Mouse (Mus musculus) heart, embryonic 14.5 days (tissue): ENCODE data around the gene Cyb5rl. TPM values are rescaled to one million over a fixed set of nuclear protein-coding genes. Genes with fewer than 3 reads are reported as not detected.

ENCODE experiments used
- ATAC-seq: fragments of 200-750 bp; cut with Nextera tagmentation; 2 replicates; pipeline ENCODE4 v1.8.0; 2017; ENCODE audit warnings: low read depth, moderate TSS enrichment; ENCODE audit not compliant: insufficient number of reproducible peaks, insufficient read depth, low FRiP score
- H3K27ac ChIP-seq, 2 experiments: fragments of 200-500 bp in 1 of 2; fragments of 300-500 bp in 1 of 2; sonication (generic) in 1 of 2; replicated peaks in 1 of 2; 2 replicates each; pipeline ENCODE4 v1.5.1; 2012 to 2014; ENCODE audit warnings: low read depth in 2 of 2, low read length in 2 of 2, control low read depth in 1 of 2, mild to moderate bottlenecking in 1 of 2, mixed read lengths in 1 of 2; ENCODE audit not compliant: control insufficient read depth in 1 of 2, insufficient read depth in 1 of 2
- H3K27me3 ChIP-seq: fragments of 300-500 bp; sonication (generic); 2 replicates; pipeline ENCODE4 v1.6.1; 2014; ENCODE audit warnings: mild to moderate bottlenecking, low read length, control low read depth; ENCODE audit not compliant: control insufficient read depth, insufficient read depth
- H3K36me3 ChIP-seq: fragments of 300-500 bp; sonication (generic); 2 replicates; pipeline ENCODE4 v1.6.1; 2014; ENCODE audit warnings: mild to moderate bottlenecking, control low read depth, low read length, mixed read lengths; ENCODE audit not compliant: control insufficient read depth, insufficient read depth
- H3K4me1 ChIP-seq, 2 experiments: fragments of 200-500 bp in 1 of 2; fragments of 300-500 bp in 1 of 2; sonication (generic) in 1 of 2; 2 replicates each; pipeline ENCODE4 v1.6.1; 2012 to 2014; ENCODE audit warnings: low read length in 2 of 2, control low read depth in 1 of 2, mixed read lengths in 1 of 2; ENCODE audit not compliant: control insufficient read depth in 2 of 2, insufficient read depth in 2 of 2
- H3K4me2 ChIP-seq: fragments of 300-500 bp; sonication (generic); 2 replicates; pipeline ENCODE4 v1.6.1; 2014; ENCODE audit warnings: mild to moderate bottlenecking, low read length
- H3K4me3 ChIP-seq, 2 experiments: fragments of 200-500 bp in 1 of 2; fragments of 300-500 bp in 1 of 2; sonication (generic) in 1 of 2; 2 replicates each; pipeline ENCODE4 v1.5.1; 2012 to 2014; ENCODE audit warnings: low read length in 2 of 2, mild to moderate bottlenecking in 2 of 2, control low read depth in 1 of 2, low read depth in 1 of 2, moderate library complexity in 1 of 2; ENCODE audit not compliant: control insufficient read depth in 1 of 2, insufficient read depth in 1 of 2
- H3K9ac ChIP-seq: fragments of 300-500 bp; sonication (generic); 2 replicates; pipeline ENCODE4 v1.6.1; 2014; ENCODE audit warnings: mild to moderate bottlenecking, low read length
- H3K9me3 ChIP-seq: fragments of 300-500 bp; sonication (generic); 2 replicates; pipeline ENCODE4 v1.6.1; 2016; ENCODE audit warnings: low read length, control low read depth; ENCODE audit not compliant: control insufficient read depth
- WGBS: fragments of 180-500 bp; shearing (Covaris S2); extraction: QIAGEN DNeasy Blood & Tissue Kit; methylation state at CpG from one replicate; pipeline ENCODE4 v1.1.7; 2014; 5-methylcytosine and 5-hydroxymethylcytosine counted together
- polyA plus RNA-seq: library from polyadenylated mRNA; unstranded; fragments of >200 nt; fragmentation: Nextera tagmentation; extraction: Ambion mirVana; gene quantifications from 2 replicates; pipeline ENCODE4 v1.2.1, GENCODE M21; 2014

Gene Cyb5rl
- polyA plus RNA-seq, 1 experiment from 2014 or later, result 5.1 TPM

GRCm38 (mm10) chr4:107096841-107097373 lies 30.1 kb downstream of the Cyb5rl start, which contains the start of gene Cdcp2:
Gene Cdcp2, plus strand, starts transcription at chr4:107096891.
- Histone ChIP-seq H3K4me3 (no peak within 1 kb of the TSS), H3K4me1 (peaks cover 2 to 5% of the 10 kb centered on the region in 2 experiments; a peak in 3 of 4 replicates), H3K4me2 (no peak within 1 kb of the TSS), H3K36me3 (no peaks in the 10 kb centered on the region), H3K9me3 (no peaks in the 10 kb centered on the region), H3K9ac (no peak within 1 kb of the TSS), H3K27me3 (no peaks in the 10 kb centered on the region), H3K27ac (no peak within 1 kb of the TSS)
- no peak for ATAC-seq
- 58% methylated on average over 16 of the region's 16 CpGs for WGBS

DNA sequence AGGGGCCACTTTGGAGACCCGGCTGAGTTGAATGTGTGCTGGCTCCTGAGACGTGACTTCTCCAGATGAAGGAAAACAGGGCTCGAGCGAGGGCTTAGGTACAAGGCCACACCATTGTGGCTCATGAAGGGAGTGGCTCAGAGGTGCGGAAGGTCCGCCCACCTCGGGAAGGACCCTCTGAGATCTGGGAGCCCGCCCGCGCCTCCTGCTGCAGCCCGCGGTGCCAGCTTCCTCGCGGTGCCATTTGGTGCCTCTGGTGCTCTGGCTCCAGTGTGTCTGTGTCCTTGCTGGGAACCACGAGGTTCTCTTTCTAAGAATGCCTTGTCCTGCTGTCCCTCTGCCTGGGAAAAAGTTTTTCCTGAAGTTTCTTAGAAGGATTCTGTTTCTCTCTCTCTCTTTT lies 31.1 kb downstream of the Cyb5rl start:
- no peak overlapping the region for H3K27ac ChIP-seq
- no peak overlapping the region for H3K9ac ChIP-seq
- H3K36me3 ChIP-seq, result no peaks in the 10 kb centered on the region
- no peak overlapping the region for H3K4me2 ChIP-seq
- no peaks in the 10 kb centered on the region for H3K9me3 ChIP-seq
- no peak overlapping the region for H3K4me3 ChIP-seq
- peaks cover 2 to 5% of the 10 kb centered on the region in 2 experiments; a peak in 3 of 4 replicates for H3K4me1 ChIP-seq
- no peaks in the 10 kb centered on the region for H3K27me3 ChIP-seq
- 40% methylated on average over 15 of the region's 15 CpGs for WGBS
- no peak for ATAC-seq

DNA sequence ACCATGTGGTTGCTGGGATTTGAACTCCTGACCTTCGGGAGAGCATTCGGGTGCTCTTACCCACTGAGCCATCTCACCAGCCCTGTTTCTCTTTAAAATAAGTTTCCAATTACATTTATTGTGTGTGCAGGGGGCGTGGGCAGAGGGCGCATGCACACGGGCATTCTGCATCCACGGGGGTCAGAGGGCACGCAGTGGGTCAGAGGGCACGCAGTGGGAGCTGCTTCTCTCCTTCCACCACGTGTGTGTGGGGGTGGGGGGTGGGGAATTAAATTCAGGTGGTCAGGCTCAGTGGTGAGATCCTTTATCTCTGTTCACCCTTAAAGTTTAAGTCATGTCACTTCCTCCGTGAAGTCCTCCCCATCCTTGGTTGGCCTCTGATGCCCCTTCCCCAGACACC lies 31.6 kb downstream of the Cyb5rl start:
- 83% methylated on average over 10 of the region's 10 CpGs for WGBS
- no peak for ATAC-seq
- H3K27ac ChIP-seq, result no peak overlapping the region

GRCm38 (mm10) chr4:107098791-107099525 lies 32.2 kb downstream of the Cyb5rl start:
- H3K27ac ChIP-seq, result no peak overlapping the region
- no peaks in the 10 kb centered on the region for H3K9me3 ChIP-seq
- H3K9ac ChIP-seq, result no peak overlapping the region
- 77% methylated on average over 17 of the region's 17 CpGs for WGBS
- peaks cover 2 to 5% of the 10 kb centered on the region in 2 experiments; a peak in 3 of 4 replicates for H3K4me1 ChIP-seq
- H3K36me3 ChIP-seq, result no peaks in the 10 kb centered on the region
- no peak for ATAC-seq
- no peak overlapping the region for H3K4me2 ChIP-seq
- no peak overlapping the region for H3K4me3 ChIP-seq
- H3K27me3 ChIP-seq, result no peaks in the 10 kb centered on the region

More for the DNA sequence above, 31.6 kb downstream of the Cyb5rl start:
- no peak overlapping the region for H3K4me3 ChIP-seq
- no peak overlapping the region for H3K9ac ChIP-seq
- no peaks in the 10 kb centered on the region for H3K27me3 ChIP-seq
- H3K9me3 ChIP-seq, result no peaks in the 10 kb centered on the region
- no peak overlapping the region for H3K4me2 ChIP-seq
- H3K4me1 ChIP-seq, result peaks cover 2 to 5% of the 10 kb centered on the region in 2 experiments; a peak in 3 of 4 replicates
- H3K36me3 ChIP-seq, result no peaks in the 10 kb centered on the region

- H3K4me2 ChIP-seq, result no peak overlapping the region
- no peak overlapping the region for H3K4me3 ChIP-seq
- no peaks in the 10 kb centered on the region for H3K36me3 ChIP-seq
- H3K9ac ChIP-seq, result no peak overlapping the region
- no peaks in the 10 kb centered on the region for H3K27me3 ChIP-seq
- no peaks in the 10 kb centered on the region for H3K9me3 ChIP-seq
- H3K27ac ChIP-seq, result no peak overlapping the region
- no peak for ATAC-seq
- 80% methylated on average over 8 of the region's 8 CpGs for WGBS
- H3K4me1 ChIP-seq, result no peaks in the 10 kb centered on the region; a peak in 1 of 4 replicates
Measured at GRCm38 (mm10) chr4:107102220-107102619, 35.4 kb downstream of the Cyb5rl start.

GRCm38 (mm10) chr4:107106777-107107176 lies 40.0 kb downstream of the Cyb5rl start:
- Histone ChIP-seq H3K9ac (no peak overlapping the region), H3K27ac (no peak overlapping the region), H3K4me3 (no peak overlapping the region), H3K4me1 (peaks cover 0 to 3% of the 10 kb centered on the region in 2 experiments; a peak in 1 of 4 replicates), H3K9me3 (no peaks in the 10 kb centered on the region), H3K4me2 (no peak overlapping the region), H3K27me3 (no peaks in the 10 kb centered on the region), H3K36me3 (no peaks in the 10 kb centered on the region)
- ATAC-seq, result no peak
- WGBS, result 88% methylated on average over 16 of the region's 16 CpGs

- Histone ChIP-seq H3K4me1 (peaks cover 0 to 3% of the 10 kb centered on the region in 2 experiments; a peak in 1 of 4 replicates), H3K36me3 (no peaks in the 10 kb centered on the region), H3K9ac (no peak overlapping the region), H3K9me3 (no peaks in the 10 kb centered on the region), H3K27me3 (no peaks in the 10 kb centered on the region), H3K4me3 (no peak overlapping the region), H3K4me2 (no peak overlapping the region), H3K27ac (no peak overlapping the region)
- ATAC-seq, result no peak
- WGBS, result 55% methylated on average over 13 of the region's 13 CpGs
Measured at GRCm38 (mm10) chr4:107108291-107108731, 41.5 kb downstream of the Cyb5rl start.
